Mouse (Mus musculus) bone marrow, adult 2 months (tissue): ENCODE results near the gene Pex11g.

Experiments
- CTCF ChIP-seq: fragments of 200-500 bp; IDR thresholded peaks from 2 replicates; pipeline ENCODE4 v1.5.1; 2011; ENCODE audit warnings: low read length, control low read depth; ENCODE audit not compliant: control insufficient read depth, insufficient read depth
- POLR2A ChIP-seq: fragments of 200-500 bp; IDR thresholded peaks from 2 replicates; pipeline ENCODE4 v1.6.1; 2011; ENCODE audit warnings: low read depth, mild to moderate bottlenecking, control low read depth, low read length, borderline replicate concordance; ENCODE audit not compliant: control insufficient read depth

DNA sequence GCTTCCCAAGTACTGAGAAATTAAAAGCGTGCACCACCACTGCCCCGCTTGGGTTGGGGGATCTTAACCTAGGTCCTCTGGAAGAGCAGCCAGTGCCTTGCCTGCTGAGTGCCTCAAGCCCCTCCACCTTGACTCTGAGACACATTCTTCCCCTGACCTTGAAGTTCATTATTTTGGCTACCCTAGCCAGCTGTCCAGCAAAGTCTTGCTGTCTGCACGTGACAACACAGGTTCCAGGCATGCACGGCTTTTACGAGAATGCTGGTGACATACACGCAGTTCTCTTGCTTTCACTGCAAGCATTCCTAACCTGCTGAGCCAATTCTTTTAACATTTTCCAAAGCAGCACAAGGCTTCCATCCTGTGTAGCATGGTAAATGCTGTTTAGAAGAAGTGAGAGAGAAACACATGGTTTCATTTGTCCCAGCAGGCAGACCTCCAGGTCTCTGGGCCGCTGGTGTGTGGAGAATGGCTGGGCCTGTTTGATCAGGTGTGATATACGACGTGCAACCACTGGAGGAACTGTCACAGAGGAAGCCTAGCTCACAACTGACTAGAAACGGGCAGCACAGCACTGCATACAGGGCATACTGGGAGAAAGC, 47.3 kb downstream of the Pex11g start:
- TF ChIP-seq CTCF (no peak), POLR2A (no peak)
